Mouse (Mus musculus): ENCODE data around the gene Mal. TPM values are rescaled to one million over a fixed set of nuclear protein-coding genes. Genes with fewer than 3 reads are reported as not detected.

Gene Mal
- not detected for total RNA-seq (2023)

DNA sequence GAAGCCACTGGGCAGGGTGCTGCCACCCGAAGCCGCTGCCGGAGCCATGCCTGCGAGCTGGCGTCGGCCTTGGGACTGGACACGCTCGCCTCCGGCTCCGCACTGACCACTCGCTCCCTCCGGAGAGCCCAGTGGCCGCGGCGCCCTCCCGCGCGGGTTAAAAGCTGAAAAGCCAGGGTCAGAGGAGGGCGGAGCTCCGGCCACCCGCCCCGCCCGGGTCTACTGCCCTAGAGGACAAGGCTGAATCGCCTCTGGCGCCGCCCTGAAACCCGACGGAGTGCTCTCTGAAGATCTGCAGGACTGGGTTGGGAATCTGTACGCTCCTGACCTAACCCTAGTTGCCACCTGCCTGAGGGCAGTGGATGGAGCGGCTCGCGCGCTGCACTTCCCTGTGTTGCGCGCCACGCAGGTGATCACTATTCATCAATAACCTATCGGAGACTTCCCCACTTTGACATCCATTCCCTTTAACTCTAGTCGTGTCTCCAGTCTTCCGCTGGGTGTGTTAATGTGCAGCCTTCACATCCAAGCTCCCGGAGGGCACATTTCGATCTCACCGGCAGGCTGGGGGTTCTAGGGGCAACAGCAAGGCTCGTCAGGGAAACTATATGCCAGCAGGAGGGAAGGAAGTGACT, at the start of gene Mal:
Gene Mal (minus strand): TSS at position 610 of the 635 bp plus-strand sequence.

DNA sequence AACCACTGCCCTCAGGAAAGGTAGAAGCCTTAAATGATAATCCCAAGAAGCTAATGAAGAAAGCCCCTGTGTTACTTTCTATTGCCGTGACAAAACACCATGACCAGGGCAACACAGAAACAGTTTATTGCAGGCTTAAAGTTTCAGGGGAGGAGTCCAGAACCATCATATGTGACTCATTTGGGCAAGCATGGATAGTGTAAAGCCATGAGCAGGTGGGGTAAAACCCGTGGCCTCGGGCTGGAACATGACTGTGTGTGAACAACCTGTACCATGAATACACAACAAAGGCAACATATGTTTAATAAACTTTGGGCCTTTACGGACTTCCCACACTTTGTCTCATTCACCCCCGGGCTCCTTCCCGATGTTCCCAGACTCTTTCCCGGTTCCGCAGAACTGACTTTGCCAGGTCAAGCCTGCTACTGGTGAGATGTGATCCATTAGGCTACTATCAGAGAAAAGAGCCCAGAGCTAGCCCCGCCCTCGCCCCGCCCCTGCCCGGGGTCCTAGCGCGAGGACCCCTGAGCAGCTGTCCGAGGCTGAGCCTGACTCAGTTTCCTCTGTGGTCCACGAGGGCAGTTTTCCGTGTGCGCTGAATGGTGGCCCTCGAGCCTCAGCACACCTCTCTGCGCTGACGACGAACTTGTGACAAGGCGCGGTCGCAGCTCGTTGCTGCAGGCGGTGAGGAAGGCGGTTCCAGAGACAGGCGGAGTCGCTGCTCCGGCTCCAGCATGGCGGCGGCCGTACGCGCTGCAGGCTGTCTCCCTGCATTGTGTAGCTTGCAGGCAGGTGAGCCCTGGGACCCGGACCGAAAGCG, 69.6 kb downstream of the Mal start, which contains the start of the genes Zfp661 and Mrps5:
Gene Zfp661 (minus strand): TSS at position 401 of the 820 bp plus-strand sequence.
Gene Mrps5 (plus strand): TSS at position 529 of the 820 bp plus-strand sequence.

Other genes with a start within 250 kb of the Mal start
- gene Gpat2, start 231.5 kb downstream of the Mal start, total RNA-seq (2023): not detected
- gene Fahd2a, start 212.1 kb downstream of the Mal start, total RNA-seq (2023): 13.0 TPM
- gene Kcnip3, start 134.6 kb downstream of the Mal start, total RNA-seq (2023): not detected
- gene Prom2, start 115.2 kb downstream of the Mal start, total RNA-seq (2023): not detected
- gene Zfp661, start 69.6 kb downstream of the Mal start, total RNA-seq (2023): 5.6 TPM
- 118 TPM for gene Mrps5, start 69.5 kb downstream of the Mal start, total RNA-seq (2023)
- not detected for gene Mall, start 73.2 kb upstream of the Mal start, total RNA-seq (2023)
- gene Nphp1, start 132.2 kb upstream of the Mal start, total RNA-seq (2023): 0.37 TPM
- 14.4 TPM for gene Mtln, start 135.8 kb upstream of the Mal start, total RNA-seq (2023)
- gene Bub1, start 175.2 kb upstream of the Mal start, total RNA-seq (2023): 0.18 TPM
- 1.9 TPM for gene Acoxl, start 182.2 kb upstream of the Mal start, total RNA-seq (2023)

All from CD8-positive naive resting alpha-beta T cell, adult 57 days (primary cell).